Mouse (Mus musculus) frontal cortex, adult (tissue): ENCODE data around the gene Nudt1.

ENCODE experiments used
- ATAC-seq: cut with Nextera tagmentation; 2 replicates; pipeline ENCODE4 v1.9.2; 2017; ENCODE audit warnings: mild to moderate bottlenecking, moderate library complexity, mixed read lengths; ENCODE audit not compliant: low TSS enrichment

Gene Nudt1

DNA sequence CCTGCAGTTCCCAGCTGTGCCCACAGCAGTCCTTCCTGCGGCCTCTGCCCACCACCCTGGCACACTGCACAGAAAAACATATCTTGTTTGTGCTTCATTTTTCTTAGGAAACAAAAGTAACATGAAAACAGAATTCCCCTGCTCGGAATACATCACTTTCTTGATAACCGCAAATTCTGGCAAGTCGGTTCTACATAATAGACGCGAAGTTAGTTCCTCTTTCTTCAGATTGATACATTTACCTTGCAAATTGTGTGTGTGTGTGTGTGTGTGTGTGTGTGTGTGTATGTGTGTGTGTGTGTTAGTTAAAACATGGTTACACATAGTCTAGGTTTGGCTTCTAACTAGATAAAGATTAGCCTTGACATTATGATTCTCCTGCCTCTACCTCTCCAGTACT lies 61.2 kb downstream of the Nudt1 start:
- no peak for ATAC-seq

DNA sequence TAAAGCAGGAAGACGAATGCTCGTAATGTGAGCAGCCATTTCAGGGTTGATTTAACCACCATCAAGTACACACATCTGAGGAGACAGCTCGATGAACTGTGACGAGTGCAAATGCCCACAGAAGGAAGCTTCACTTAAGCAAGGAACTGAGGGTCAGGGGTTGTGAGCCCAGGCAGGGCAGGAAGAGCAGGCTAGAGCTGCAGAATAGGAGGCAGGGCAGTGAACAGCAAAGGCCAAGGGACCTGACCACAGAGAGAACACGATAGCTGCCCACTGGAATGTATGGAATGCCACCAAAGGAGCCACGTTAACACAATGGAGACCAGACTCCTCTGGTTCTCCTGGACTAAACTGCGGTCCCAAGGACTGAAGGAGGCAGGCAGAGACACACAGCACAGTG lies 62.1 kb downstream of the Nudt1 start:
- no peak for ATAC-seq

DNA sequence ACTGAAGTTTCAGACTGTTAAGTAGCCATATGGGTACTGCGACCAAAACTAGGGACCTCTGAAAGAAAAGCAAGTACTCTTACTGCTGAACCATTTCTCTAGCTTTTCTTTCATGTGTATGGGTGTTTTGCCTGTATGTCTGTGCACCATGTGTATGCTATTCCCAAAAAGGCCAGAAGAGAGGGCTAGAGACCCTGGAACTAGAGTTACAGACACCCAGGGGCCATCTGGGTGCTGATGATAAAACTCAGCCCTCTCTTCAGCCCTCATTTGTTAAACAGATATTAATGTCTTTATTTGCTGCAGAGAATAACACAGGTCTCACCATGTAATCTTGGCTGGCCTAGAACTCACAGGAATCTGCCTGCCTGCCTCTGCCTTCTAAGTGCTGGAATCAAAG lies 63.0 kb downstream of the Nudt1 start:
- ATAC-seq: no peak

DNA sequence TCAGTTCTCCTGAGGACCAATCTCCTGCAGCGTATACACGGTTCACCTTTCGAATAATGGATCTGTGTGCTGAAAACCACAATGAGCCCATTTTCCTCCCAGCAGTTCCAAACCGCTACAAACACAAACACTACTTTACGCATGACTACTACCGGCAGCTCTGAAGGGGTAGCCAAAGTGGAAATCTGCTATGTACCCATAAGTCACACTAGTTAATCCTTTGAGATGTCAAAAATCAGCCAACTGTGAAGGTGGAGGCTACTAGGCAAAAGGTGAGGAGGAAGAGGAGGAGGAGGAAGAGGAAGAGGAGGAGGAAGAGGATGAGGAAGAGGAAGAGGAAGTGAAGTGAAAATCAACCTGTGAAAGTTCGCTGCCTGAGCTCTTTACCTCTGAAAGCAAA lies 65.8 kb downstream of the Nudt1 start:
- no peak for ATAC-seq
